Mouse (Mus musculus) right cerebral cortex, postnatal 10 days (tissue): ENCODE data around the gene Nacc2.

Source experiments
- DNase-seq, 2 experiments: peaks; one replicate each; pipeline ENCODE4 v3.0.0; 2021; ENCODE audit warnings: low spot score in 2 of 2

Gene Nacc2

GRCm38 (mm10) chr2:26055747-26056102, 67.3 kb downstream of the Nacc2 start:
- no peak for DNase-seq

GRCm38 (mm10) chr2:26055046-26055746, 67.8 kb downstream of the Nacc2 start:
- peak; percentile 60 to 71 for DNase-seq

- no peak for DNase-seq
Observed at GRCm38 (mm10) chr2:26052806-26053205, 70.2 kb downstream of the Nacc2 start.

GRCm38 (mm10) chr2:26048816-26049215, 74.2 kb downstream of the Nacc2 start:
- DNase-seq: no peak

GRCm38 (mm10) chr2:26044216-26044615, 78.8 kb downstream of the Nacc2 start:
- peak in 1 of 2 experiments; percentile 33 for DNase-seq

GRCm38 (mm10) chr2:26042603-26043002, 80.4 kb downstream of the Nacc2 start:
- DNase-seq: no peak

GRCm38 (mm10) chr2:26041163-26041810, 81.7 kb downstream of the Nacc2 start:
- no peak for DNase-seq

- peak; percentile 85 to 88 for DNase-seq
Observed at GRCm38 (mm10) chr2:26039951-26040350, 83.1 kb downstream of the Nacc2 start.

GRCm38 (mm10) chr2:26037386-26037785, 85.6 kb downstream of the Nacc2 start:
- no peak for DNase-seq

- no peak for DNase-seq
Observed at GRCm38 (mm10) chr2:26034344-26035050, 88.5 kb downstream of the Nacc2 start.

- DNase-seq: no peak
Observed at GRCm38 (mm10) chr2:26030288-26030687, 92.7 kb downstream of the Nacc2 start.

- DNase-seq: peak; percentile 53 to 72
Observed at GRCm38 (mm10) chr2:26024138-26025075, 98.6 kb downstream of the Nacc2 start.

- no peak for DNase-seq
Observed at GRCm38 (mm10) chr2:26022626-26023025, 100.4 kb downstream of the Nacc2 start.

GRCm38 (mm10) chr2:26022258-26022565, 100.8 kb downstream of the Nacc2 start:
- DNase-seq: peak; percentile 30 to 51

- peak; percentile 94 to 95 for DNase-seq
Observed at GRCm38 (mm10) chr2:26021561-26022257, 101.3 kb downstream of the Nacc2 start, which contains the start of gene Ubac1. Gene Ubac1, minus strand, starts transcription at chr2:26021747.

GRCm38 (mm10) chr2:26020714-26021560, 102.1 kb downstream of the Nacc2 start:
- DNase-seq: peak; percentile 65 to 69

- no peak for DNase-seq
Observed at GRCm38 (mm10) chr2:26019923-26020322, 103.1 kb downstream of the Nacc2 start.

- no peak for DNase-seq
Observed at GRCm38 (mm10) chr2:26017326-26017725, 105.7 kb downstream of the Nacc2 start.

- no peak for DNase-seq
Observed at GRCm38 (mm10) chr2:26013674-26014073, 109.3 kb downstream of the Nacc2 start.

- DNase-seq: no peak
Observed at GRCm38 (mm10) chr2:26011420-26011819, 111.6 kb downstream of the Nacc2 start.
